ENCODE assay signal across 22 mouse cellular contexts in genomic region chr5:118447366-118447765, GRCm38 (mm10).
DNase-seq lines count a peak whose midpoint lies in the region; ATAC-seq and TF ChIP-seq lines count a peak whose summit lies in the region.
"Had no signal": no experiment of that assay in that cellular context is flagged by ENCODE, and none has a peak within 500 bp of the region (broad histone marks: within the 10 kb centered on the region; RNA-seq: fewer than 3 reads in every experiment).

No protein-coding gene starts in this region.

- intact Hi-C loops in gastrocnemius, adult 2 months (cut with DNase I): no loop called here
- intact Hi-C loops in gastrocnemius, postnatal 14 days (cut with DNase I; ENCODE audit: low total_unique reads): no loop called here

- H3K27me3 ChIP-seq in heart, embryonic 16.5 days (ENCODE audit: control insufficient read depth, insufficient read depth, low read length): no peaks in the 10 kb centered on the region
- H3K27me3 ChIP-seq: CH12.LX; embryonic facial prominence, embryonic 13.5 days; neural tube, embryonic 13.5 days had no signal

- H3K4me2 ChIP-seq in heart, embryonic 16.5 days (ENCODE audit: low read depth, low read length): no peak overlapping the region
- H3K4me2 ChIP-seq: embryonic facial prominence, embryonic 13.5 days; liver, embryonic 15.5 days; neural tube, embryonic 13.5 days had no signal

- TF ChIP-seq CTCF in gastrocnemius, adult 2 months (IDR thresholded peaks at IDR 0.05): no peak

- H3K9ac ChIP-seq in heart, embryonic 16.5 days (ENCODE audit: low read length): no peak overlapping the region
- H3K9ac ChIP-seq: embryonic facial prominence, embryonic 13.5 days; forebrain, postnatal 0 days; liver, embryonic 15.5 days; neural tube, embryonic 13.5 days had no signal

- no peaks in the 10 kb centered on the region for H3K9me3 ChIP-seq in heart, embryonic 16.5 days (replicated peaks; ENCODE audit: control insufficient read depth, low read length)
- H3K9me3 ChIP-seq: embryonic facial prominence, embryonic 13.5 days; liver, embryonic 15.5 days; neural tube, embryonic 13.5 days had no signal

- peaks cover 8% of the 10 kb centered on the region for H3K4me1 ChIP-seq in heart, embryonic 16.5 days (ENCODE audit: control insufficient read depth, insufficient read depth, low read length)

- DNase-seq in gastrocnemius, adult 2 months: peak; percentile 36
- DNase-seq in gastrocnemius, postnatal 14 days: no peak
- peak; percentile 60 for DNase-seq in 3T3-L1 (ENCODE audit: low read depth, low spot score)
- peak; percentile 58 for DNase-seq in adipocyte (ENCODE audit: low spot score)
- no peak for DNase-seq in cerebellum, postnatal 10 days
- DNase-seq in thymus, postnatal 25 days: no peak
- DNase-seq: adrenal gland, postnatal 10 days; cerebellum, adult 9-10 months; forebrain, postnatal 0 days; gastrocnemius, postnatal 10 days; midbrain, embryonic 14.5 days; spleen, adult 18-20 months; thymus, postnatal 4 days had no signal

- no peaks in the 10 kb centered on the region for H3K36me3 ChIP-seq in heart, embryonic 16.5 days (ENCODE audit: control insufficient read depth, insufficient read depth)
- H3K36me3 ChIP-seq: embryonic facial prominence, embryonic 13.5 days; liver, embryonic 15.5 days; neural tube, embryonic 13.5 days had no signal

- 40% methylated on average over 5 of the region's 5 CpGs for WGBS in heart, embryonic 16.5 days

- no peak overlapping the region for H3K4me3 ChIP-seq in gastrocnemius, adult 2 months
- no peak overlapping the region for H3K4me3 ChIP-seq in heart, embryonic 16.5 days (ENCODE audit: low read length)
- H3K4me3 ChIP-seq: embryonic facial prominence, embryonic 13.5 days; liver, embryonic 15.5 days; megakaryocyte, embryonic 14.5 days; neural tube, embryonic 13.5 days had no signal

- peak overlapping the region; percentile 59 for H3K27ac ChIP-seq in gastrocnemius, adult 2 months
- peak overlapping the region; percentile 14 for H3K27ac ChIP-seq in heart, embryonic 16.5 days (ENCODE audit: low read length)
- H3K27ac ChIP-seq: embryonic facial prominence, embryonic 13.5 days; liver, embryonic 15.5 days; neural tube, embryonic 13.5 days had no signal

- no peak for ATAC-seq in heart, embryonic 16.5 days (replicated peaks; ENCODE audit: extremely low read depth, insufficient read depth, low FRiP score)
- ATAC-seq in frontal cortex, adult (ENCODE audit: low TSS enrichment): no peak
- ATAC-seq: forebrain, postnatal 0 days; hindbrain, embryonic 16.5 days; intestine, postnatal 0 days had no signal

Comparison
In these comparisons a context has a peak if more than half of its experiments do, and no peak if none do; other contexts are left out.
1. DNase-seq: peak in gastrocnemius, adult 2 months (single experiment), 3T3-L1 (single experiment) and adipocyte (single experiment); none in gastrocnemius, postnatal 14 days (single experiment), cerebellum, postnatal 10 days (0 of 2) and thymus, postnatal 25 days (single experiment).